Mouse (Mus musculus) heart, embryonic 14.5 days (tissue): ENCODE data around the gene Pde7b. TPM values are rescaled to one million over a fixed set of nuclear protein-coding genes. Genes with fewer than 3 reads are reported as not detected.

Experiments used
- ATAC-seq: fragments of 200-750 bp; cut with Nextera tagmentation; 2 replicates; pipeline ENCODE4 v1.8.0; 2017; ENCODE audit warnings: low read depth, moderate TSS enrichment; ENCODE audit not compliant: insufficient number of reproducible peaks, insufficient read depth, low FRiP score
- H3K27ac ChIP-seq, 2 experiments: fragments of 200-500 bp in 1 of 2; fragments of 300-500 bp in 1 of 2; sonication (generic) in 1 of 2; replicated peaks in 1 of 2; 2 replicates each; pipeline ENCODE4 v1.5.1; 2012 to 2014; ENCODE audit warnings: low read depth in 2 of 2, low read length in 2 of 2, control low read depth in 1 of 2, mild to moderate bottlenecking in 1 of 2, mixed read lengths in 1 of 2; ENCODE audit not compliant: control insufficient read depth in 1 of 2, insufficient read depth in 1 of 2
- H3K27me3 ChIP-seq: fragments of 300-500 bp; sonication (generic); 2 replicates; pipeline ENCODE4 v1.6.1; 2014; ENCODE audit warnings: mild to moderate bottlenecking, low read length, control low read depth; ENCODE audit not compliant: control insufficient read depth, insufficient read depth
- H3K36me3 ChIP-seq: fragments of 300-500 bp; sonication (generic); 2 replicates; pipeline ENCODE4 v1.6.1; 2014; ENCODE audit warnings: mild to moderate bottlenecking, control low read depth, low read length, mixed read lengths; ENCODE audit not compliant: control insufficient read depth, insufficient read depth
- H3K4me1 ChIP-seq, 2 experiments: fragments of 200-500 bp in 1 of 2; fragments of 300-500 bp in 1 of 2; sonication (generic) in 1 of 2; 2 replicates each; pipeline ENCODE4 v1.6.1; 2012 to 2014; ENCODE audit warnings: low read length in 2 of 2, control low read depth in 1 of 2, mixed read lengths in 1 of 2; ENCODE audit not compliant: control insufficient read depth in 2 of 2, insufficient read depth in 2 of 2
- H3K4me2 ChIP-seq: fragments of 300-500 bp; sonication (generic); 2 replicates; pipeline ENCODE4 v1.6.1; 2014; ENCODE audit warnings: mild to moderate bottlenecking, low read length
- H3K4me3 ChIP-seq, 2 experiments: fragments of 200-500 bp in 1 of 2; fragments of 300-500 bp in 1 of 2; sonication (generic) in 1 of 2; 2 replicates each; pipeline ENCODE4 v1.5.1; 2012 to 2014; ENCODE audit warnings: low read length in 2 of 2, mild to moderate bottlenecking in 2 of 2, control low read depth in 1 of 2, low read depth in 1 of 2, moderate library complexity in 1 of 2; ENCODE audit not compliant: control insufficient read depth in 1 of 2, insufficient read depth in 1 of 2
- H3K9ac ChIP-seq: fragments of 300-500 bp; sonication (generic); 2 replicates; pipeline ENCODE4 v1.6.1; 2014; ENCODE audit warnings: mild to moderate bottlenecking, low read length
- H3K9me3 ChIP-seq: fragments of 300-500 bp; sonication (generic); 2 replicates; pipeline ENCODE4 v1.6.1; 2016; ENCODE audit warnings: low read length, control low read depth; ENCODE audit not compliant: control insufficient read depth
- WGBS: fragments of 180-500 bp; shearing (Covaris S2); extraction: QIAGEN DNeasy Blood & Tissue Kit; methylation state at CpG from one replicate; pipeline ENCODE4 v1.1.7; 2014; 5-methylcytosine and 5-hydroxymethylcytosine counted together
- polyA plus RNA-seq: library from polyadenylated mRNA; unstranded; fragments of >200 nt; fragmentation: Nextera tagmentation; extraction: Ambion mirVana; gene quantifications from 2 replicates; pipeline ENCODE4 v1.2.1, GENCODE M21; 2014

Gene Pde7b
- polyA plus RNA-seq, 1 experiment from 2014 or later = 12.2 TPM

- no peak overlapping the region for H3K4me2 ChIP-seq
- no peak overlapping the region for H3K9ac ChIP-seq
- no peaks in the 10 kb centered on the region for H3K27me3 ChIP-seq
- no peaks in the 10 kb centered on the region for H3K9me3 ChIP-seq
- no peaks in the 10 kb centered on the region for H3K36me3 ChIP-seq
- peaks cover 5 to 10% of the 10 kb centered on the region in 2 experiments for H3K4me1 ChIP-seq
- H3K4me3 ChIP-seq = no peak overlapping the region
- ATAC-seq = no peak
- WGBS = 61% methylated on average over 5 of the region's 5 CpGs
- no peak overlapping the region for H3K27ac ChIP-seq
Observed at GRCm38 (mm10) chr10:20733576-20733975, 8.7 kb upstream of the Pde7b start.

DNA sequence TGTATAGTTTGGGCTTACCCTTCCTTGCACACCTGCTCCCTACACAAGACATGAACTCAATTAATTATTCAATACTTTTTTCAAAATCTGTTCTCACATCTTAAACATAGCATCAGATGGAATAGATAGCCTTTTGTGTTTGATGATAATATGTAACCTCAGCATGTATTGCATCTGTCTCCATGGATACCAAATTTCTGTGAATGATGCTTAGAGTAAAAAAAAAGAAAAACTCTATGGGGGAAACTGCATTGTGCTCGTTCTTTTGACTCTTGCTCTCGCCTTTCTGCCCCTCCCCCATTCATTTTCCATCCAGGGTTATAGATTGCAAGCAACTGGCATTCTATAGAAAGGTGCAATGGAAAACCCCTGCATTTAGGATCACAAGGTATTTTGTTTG lies 7.3 kb upstream of the Pde7b start:
- H3K4me1 ChIP-seq = peaks cover 5 to 10% of the 10 kb centered on the region in 2 experiments
- H3K27me3 ChIP-seq = no peaks in the 10 kb centered on the region
- H3K4me3 ChIP-seq = no peak overlapping the region

DNA sequence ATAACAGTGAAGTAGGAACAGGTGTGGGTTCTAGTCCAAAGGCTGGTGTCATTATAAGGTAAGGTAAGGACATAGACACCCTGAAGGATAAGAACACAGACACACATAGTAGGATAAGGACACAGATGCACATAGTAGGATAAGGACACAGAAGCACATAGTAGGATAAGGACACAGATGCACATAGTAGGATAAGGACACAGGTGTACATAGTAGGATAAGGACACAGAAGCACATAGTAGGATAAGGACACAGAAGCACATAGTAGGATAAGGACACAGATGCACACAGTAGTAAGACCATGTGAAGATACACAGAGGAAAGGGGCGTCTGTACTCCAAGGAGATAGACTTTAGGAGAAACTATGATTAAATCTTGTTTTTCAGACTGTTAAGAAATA lies 5.2 kb upstream of the Pde7b start:
- WGBS = 81% methylated on average over 1 of the region's 1 CpGs
- no peak overlapping the region for H3K4me3 ChIP-seq
- H3K4me1 ChIP-seq = peaks cover 7 to 11% of the 10 kb centered on the region in 2 experiments
- H3K9me3 ChIP-seq = no peaks in the 10 kb centered on the region
- no peak for ATAC-seq
- no peaks in the 10 kb centered on the region for H3K27me3 ChIP-seq
- no peak overlapping the region for H3K9ac ChIP-seq
- H3K27ac ChIP-seq = no peak overlapping the region
- H3K4me2 ChIP-seq = no peak overlapping the region
- H3K36me3 ChIP-seq = no peaks in the 10 kb centered on the region

More for the DNA sequence above, 7.3 kb upstream of the Pde7b start:
- no peaks in the 10 kb centered on the region for H3K9me3 ChIP-seq
- no peak overlapping the region for H3K4me2 ChIP-seq
- WGBS = 76% methylated on average over 2 of the region's 2 CpGs
- no peak overlapping the region for H3K9ac ChIP-seq
- H3K27ac ChIP-seq = no peak overlapping the region
- no peak for ATAC-seq
- H3K36me3 ChIP-seq = no peaks in the 10 kb centered on the region

DNA sequence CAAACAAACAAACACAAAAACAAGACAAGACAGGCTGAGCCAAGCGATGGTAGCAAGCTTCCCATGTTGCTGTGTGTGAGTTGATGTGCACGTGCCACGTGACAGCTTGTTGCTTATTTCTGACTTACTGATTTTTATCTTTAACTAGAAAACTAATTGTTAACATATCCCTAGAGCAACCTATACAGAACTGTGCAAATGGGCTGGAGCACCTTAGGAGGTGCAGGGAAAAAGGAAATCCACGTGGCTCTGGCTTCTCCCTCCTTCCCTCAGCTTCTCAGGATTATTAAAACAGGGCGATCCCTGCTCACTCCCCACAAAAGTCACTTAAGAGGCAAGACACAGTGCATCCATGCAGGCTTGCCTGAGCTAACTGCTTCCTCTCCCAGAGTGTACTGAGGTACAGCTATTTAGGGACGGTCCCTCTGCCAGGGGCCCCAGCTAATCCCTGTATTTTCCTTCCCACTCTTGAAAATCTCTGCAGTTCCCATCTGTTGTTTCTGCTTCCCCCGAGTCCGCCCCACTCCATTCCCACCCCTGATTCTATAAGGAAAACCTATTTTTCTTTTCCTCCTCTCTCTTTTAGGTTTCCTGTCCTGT lies 606 bp upstream of the Pde7b start:
- H3K4me1 ChIP-seq = peaks cover 10 to 21% of the 10 kb centered on the region in 2 experiments
- H3K9ac ChIP-seq = peak overlapping the region; percentile 73
- no peaks in the 10 kb centered on the region for H3K27me3 ChIP-seq
- no peaks in the 10 kb centered on the region for H3K9me3 ChIP-seq
- H3K36me3 ChIP-seq = no peaks in the 10 kb centered on the region
- ATAC-seq = no peak
- 49% methylated on average over 8 of the region's 8 CpGs for WGBS
- H3K4me3 ChIP-seq = peak overlapping the region in 1 of 2 experiments; percentile 48; a peak in 1 of 4 replicates
- no peak overlapping the region; a peak in 2 of 4 replicates for H3K27ac ChIP-seq
- peak overlapping the region; percentile 67 for H3K4me2 ChIP-seq

DNA sequence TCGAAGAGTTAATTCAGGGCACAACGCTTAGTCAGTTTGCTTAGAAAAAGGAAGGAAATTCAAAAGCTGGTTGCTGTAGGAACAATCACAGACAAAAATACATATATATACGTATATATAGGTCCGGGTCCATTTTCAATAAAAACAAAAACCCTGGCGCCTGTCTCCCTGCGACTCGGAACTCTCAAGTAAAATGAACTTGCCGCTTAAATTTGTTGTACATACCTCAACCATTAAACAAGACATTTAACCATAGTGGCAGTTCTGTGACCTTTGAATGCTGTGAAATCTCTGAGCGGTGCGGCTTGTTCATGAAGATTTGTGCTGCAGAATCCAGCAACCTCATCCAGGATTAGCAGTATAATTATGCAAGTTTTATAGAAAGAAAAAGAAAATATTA lies 427 bp downstream of the Pde7b start:
- peaks cover 10 to 26% of the 10 kb centered on the region in 2 experiments for H3K4me1 ChIP-seq
- H3K9me3 ChIP-seq = no peaks in the 10 kb centered on the region
- no peaks in the 10 kb centered on the region for H3K36me3 ChIP-seq
- peak overlapping the region; percentile 67 for H3K4me2 ChIP-seq
- peak overlapping the region; percentile 41 to 48 for H3K4me3 ChIP-seq
- no peak for ATAC-seq
- WGBS = 39% methylated on average over 10 of the region's 10 CpGs
- H3K27me3 ChIP-seq = no peaks in the 10 kb centered on the region
- H3K9ac ChIP-seq = peak overlapping the region; percentile 73
- peak overlapping the region; percentile 61 to 78; a peak in 3 of 4 replicates for H3K27ac ChIP-seq

DNA sequence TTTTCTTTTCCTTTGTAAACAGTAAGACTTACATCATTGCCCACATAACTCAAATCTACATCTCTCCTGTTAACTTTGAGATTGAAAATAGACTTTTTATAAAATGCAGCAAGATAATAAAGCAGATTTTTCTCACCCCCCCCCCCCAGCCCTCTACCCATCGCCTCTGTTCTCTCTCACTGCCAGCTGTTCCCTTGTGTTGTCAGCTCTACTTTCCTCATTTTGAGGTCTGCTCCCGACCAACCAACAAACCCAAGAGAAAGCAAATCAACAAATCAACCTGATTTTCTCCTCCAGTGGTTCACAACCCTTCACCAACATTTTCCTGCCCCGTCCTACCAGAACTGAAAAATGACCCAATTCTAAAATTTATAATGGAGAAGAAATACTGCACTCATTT lies 916 bp downstream of the Pde7b start:
- Histone ChIP-seq H3K4me3 (peak overlapping the region; percentile 41 to 48), H3K9me3 (no peaks in the 10 kb centered on the region), H3K4me2 (peak overlapping the region; percentile 67), H3K36me3 (no peaks in the 10 kb centered on the region), H3K27ac (peak overlapping the region; percentile 61 to 78; a peak in 3 of 4 replicates), H3K4me1 (peaks cover 10 to 26% of the 10 kb centered on the region in 2 experiments), H3K27me3 (no peaks in the 10 kb centered on the region), H3K9ac (peak overlapping the region; percentile 73)
- no peak for ATAC-seq
- 37% methylated on average over 3 of the region's 3 CpGs for WGBS

DNA sequence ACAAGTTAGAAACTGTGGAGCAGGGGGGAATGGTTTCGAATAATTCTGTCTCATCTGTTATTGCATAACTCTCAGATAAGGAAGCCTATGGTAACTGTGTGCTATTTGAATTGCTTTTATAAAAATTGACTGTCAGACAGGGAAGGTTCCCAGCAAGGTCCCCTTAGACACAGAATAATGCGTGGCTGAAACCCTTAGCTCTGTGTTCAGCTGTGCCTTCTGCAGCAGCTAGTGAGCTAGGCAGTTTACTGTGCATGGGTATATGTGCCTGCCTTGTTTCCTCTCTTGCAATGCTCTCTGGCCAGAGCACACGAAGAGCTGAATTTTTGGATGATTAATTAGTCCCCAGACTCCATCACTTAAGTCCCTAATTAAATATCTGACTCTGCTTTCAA lies 1.4 kb downstream of the Pde7b start:
- Histone ChIP-seq H3K4me2 (peak overlapping the region; percentile 67), H3K27me3 (no peaks in the 10 kb centered on the region), H3K36me3 (no peaks in the 10 kb centered on the region), H3K9me3 (no peaks in the 10 kb centered on the region), H3K27ac (peak overlapping the region; percentile 51 to 78), H3K9ac (peak overlapping the region; percentile 73), H3K4me3 (peak overlapping the region; percentile 27 to 41; a peak in 3 of 4 replicates), H3K4me1 (peaks cover 10 to 26% of the 10 kb centered on the region in 2 experiments)
- no peak for ATAC-seq
- WGBS = 33% methylated on average over 3 of the region's 3 CpGs
